Mouse (Mus musculus): ENCODE results near the gene Slc41a2.
A peak's percentile ranks its signal among the peaks of the same experiment; 100 is the strongest.

Slc41a2 gene

DNA sequence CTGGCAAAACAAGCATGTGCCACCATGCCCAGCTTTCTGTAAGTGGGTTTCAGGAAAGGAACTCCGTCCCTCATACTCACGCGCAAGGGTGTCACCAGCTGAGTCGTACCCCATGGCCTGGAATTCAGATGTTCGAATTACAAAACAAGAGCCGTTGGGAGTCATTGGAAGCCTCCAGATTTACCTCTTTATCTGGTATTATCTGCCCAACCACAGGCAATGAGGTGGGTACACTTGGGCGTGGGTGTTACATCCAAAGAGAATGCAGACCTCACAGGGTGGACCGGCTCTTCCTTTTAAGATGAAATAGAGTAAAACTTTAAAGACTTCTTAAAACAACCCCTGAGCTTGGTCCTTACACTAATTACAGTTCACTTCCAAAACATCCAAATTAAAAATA is 151.5 kb downstream of the Slc41a2 start:
- no peak for DNase-seq (ENCODE audit: low read depth, low spot score)

GRCm38 (mm10) chr10:83185121-83185520 is 152.6 kb downstream of the Slc41a2 start:
- no peak for DNase-seq (ENCODE audit: low read depth, low spot score)

DNA sequence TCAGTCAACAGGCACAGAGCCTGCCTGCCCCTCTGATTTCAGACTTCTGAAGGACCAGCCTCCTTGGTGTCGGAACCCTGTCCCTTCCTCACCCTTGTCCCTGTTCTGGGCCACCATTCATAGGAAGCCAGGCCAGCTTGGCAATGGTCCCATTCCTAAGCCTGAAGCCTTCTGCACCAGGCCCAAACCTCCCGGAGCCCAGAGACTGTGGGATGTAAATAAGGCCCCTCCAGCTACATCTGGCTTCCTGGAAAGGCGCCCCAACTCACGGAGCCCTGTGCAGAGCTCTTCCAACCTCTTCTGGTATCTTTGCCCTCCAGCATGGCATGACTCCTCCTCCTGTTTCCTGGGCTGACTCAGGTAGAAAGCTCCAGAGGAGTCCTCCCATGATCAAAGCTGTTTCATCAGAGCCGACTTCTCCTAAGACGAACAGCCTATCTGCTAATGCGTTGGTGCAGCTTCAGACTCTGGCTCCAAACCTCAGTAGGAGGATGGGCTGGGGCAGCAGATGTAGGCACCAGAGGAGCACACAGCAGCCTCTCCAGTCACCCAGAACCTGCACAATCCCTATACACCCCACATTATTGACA is 153.1 kb downstream of the Slc41a2 start:
- DNase-seq (ENCODE audit: low read depth, low spot score) = no peak

DNA sequence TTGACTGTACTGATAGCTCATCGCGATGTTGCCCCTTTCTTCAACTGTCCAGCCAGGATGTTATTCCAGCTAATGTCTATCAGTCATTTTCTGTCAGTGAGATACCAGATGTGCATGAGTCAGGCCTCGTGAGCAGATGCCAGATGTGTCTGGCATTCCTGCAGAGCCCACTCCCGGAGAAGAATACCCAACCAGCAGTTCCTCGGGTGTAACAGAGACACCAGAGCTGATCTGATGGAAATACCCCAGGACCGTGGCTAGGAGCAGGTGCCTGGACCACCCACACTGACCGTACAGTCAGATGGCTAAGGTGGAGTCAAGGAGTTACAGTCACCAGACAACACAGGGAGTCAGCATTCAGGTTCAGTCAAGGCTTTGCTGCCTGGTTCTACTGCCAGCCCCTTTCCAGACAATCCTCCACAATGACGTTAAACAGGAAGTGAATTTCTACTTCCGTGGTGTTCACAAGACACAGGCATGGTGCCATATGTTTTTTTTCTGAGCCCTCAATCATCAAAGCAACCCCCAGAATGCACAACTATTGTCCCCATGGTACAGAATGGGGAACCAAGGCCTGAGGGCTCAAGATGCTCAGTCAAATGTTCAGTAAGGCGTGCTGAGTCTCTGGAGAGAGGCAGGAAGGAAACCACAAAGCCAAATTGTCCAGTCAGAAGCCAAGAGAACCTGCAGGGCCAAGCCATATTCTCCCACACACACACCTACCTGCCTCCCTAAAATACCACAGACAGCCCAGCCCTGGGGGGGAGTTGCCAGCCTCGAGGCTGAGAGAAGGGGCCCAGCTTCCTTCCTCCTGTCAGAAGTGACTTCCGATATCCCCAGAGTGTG is 153.8 kb downstream of the Slc41a2 start:
- DNase-seq (ENCODE audit: low read depth, low spot score) = no peak

GRCm38 (mm10) chr10:83182573-83182960 is 155.1 kb downstream of the Slc41a2 start:
- peak; percentile 49 for DNase-seq (ENCODE audit: low read depth, low spot score)

DNA sequence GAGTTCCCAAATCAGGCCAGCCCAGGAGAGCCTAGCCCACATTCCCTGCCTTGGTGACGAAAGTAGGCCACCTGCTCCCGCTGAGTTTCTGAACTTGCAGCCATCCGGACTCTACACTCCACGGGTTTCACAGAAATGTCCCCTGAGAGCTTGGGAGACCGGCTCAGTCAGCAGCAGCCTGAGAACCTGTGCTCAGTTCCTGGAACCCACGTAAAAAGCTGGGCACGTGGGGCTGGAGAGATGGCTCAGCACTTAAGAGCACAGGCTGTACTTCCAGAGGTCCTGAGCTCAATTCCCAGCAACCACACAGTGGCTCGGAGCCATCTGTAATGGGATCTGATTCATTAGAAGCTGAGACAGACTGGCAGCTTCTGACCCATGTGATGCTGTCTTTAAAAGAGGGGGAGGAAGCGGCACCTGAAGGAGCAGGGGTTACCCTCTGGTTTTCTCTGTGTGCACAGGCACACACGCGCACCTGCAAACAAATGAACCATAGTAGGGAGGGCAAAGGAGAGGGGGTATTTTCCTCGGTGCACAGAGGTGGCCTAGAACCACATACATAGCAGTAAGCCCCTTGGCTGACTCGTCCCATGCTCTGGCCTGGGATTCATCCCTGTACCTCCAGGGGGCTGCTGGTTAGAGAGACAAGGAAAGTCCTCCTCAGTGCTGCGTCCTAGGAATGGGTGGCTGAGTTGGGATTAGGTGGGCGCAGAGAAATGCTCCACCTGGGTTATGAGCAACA is 155.7 kb downstream of the Slc41a2 start:
- DNase-seq (ENCODE audit: low read depth, low spot score) = no peak

All from retina, postnatal 7 days (tissue).